Comparison of ENCODE assay signal across 7 mouse cellular contexts in the genomic region with DNA sequence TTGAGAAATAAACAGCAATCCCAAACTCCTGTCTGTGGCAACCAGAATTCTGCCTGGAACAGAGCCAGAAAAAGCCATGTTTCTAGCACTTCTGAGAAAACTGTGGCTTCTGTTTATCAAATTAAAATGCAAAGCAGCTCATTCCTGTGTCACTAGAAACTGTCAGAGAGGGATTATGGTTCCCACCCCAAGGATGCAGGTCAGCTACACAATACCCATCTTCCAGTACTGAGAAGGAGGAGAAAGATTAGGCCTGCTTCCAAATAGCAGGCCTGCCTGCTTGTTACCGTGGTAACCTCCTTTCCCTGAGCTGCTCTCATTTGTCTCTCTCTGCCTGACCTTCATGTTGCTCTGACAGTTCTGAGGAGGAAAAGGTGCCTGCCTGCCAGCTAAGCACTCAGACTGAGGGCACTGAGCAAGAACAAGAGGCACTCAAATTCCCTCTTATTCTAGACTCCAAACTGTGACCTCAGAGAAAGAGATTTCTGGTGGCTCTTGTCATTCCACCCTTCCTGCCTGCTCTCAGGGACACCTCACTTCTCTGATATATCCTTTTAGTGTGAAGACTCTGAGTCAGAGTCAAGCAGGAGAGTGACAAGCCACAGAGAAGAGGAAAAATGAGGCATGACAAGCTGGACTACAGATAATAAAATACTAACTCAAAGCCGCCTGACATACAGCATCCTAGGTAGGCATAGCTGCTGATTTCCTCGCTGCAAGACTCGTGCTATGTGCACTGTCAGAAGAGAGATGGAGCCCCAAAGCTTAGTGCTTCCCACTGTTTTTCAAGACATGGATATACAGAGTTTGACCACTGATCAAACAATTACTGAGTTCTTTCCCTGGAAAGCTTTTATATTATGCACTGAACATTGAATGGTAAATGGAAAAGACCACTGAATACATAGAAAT.
A peak's percentile ranks its signal among the peaks of the same experiment; 100 is the strongest.
DNase-seq lines count a peak whose midpoint lies in the region; ATAC-seq and TF ChIP-seq lines count a peak whose summit lies in the region.

No protein-coding gene starts in this region.

- no peaks in the 10 kb centered on the region for H3K27me3 ChIP-seq in embryonic facial prominence, embryonic 10.5 days (replicated peaks; ENCODE audit: low read depth, poor library complexity, severe bottlenecking)
- no peaks in the 10 kb centered on the region for H3K27me3 ChIP-seq in heart, embryonic 14.5 days (ENCODE audit: control insufficient read depth, insufficient read depth, low read length)
- H3K27me3 ChIP-seq in lung, embryonic 14.5 days (ENCODE audit: insufficient read depth, low read length) = no peaks in the 10 kb centered on the region

- TF ChIP-seq CTCF in lung, embryonic 14.5 days (IDR thresholded peaks at IDR 0.05; ENCODE audit: low read depth) = no peak

- H3K9me3 ChIP-seq in embryonic facial prominence, embryonic 10.5 days = no peaks in the 10 kb centered on the region
- H3K9me3 ChIP-seq in heart, embryonic 14.5 days (ENCODE audit: control insufficient read depth, low read length) = no peaks in the 10 kb centered on the region
- H3K9me3 ChIP-seq in lung, embryonic 14.5 days (ENCODE audit: low read depth, low read length) = no peaks in the 10 kb centered on the region

- ATAC-seq in heart, embryonic 14.5 days (ENCODE audit: insufficient number of reproducible peaks, insufficient read depth, low FRiP score, low read depth) = peak; percentile 75
- peak; percentile 56; the same call in 1 of the 2 replicates for ATAC-seq in lung, embryonic 14.5 days (ENCODE audit: insufficient read depth)

- H3K4me1 ChIP-seq in embryonic facial prominence, embryonic 10.5 days = peaks cover 33% of the 10 kb centered on the region
- peaks cover 9 to 32% of the 10 kb centered on the region in 2 experiments for H3K4me1 ChIP-seq in heart, embryonic 14.5 days (ENCODE audit: control insufficient read depth in 2 of 2, insufficient read depth in 2 of 2, low read length in 2 of 2)
- peaks cover 5% of the 10 kb centered on the region for H3K4me1 ChIP-seq in lung, embryonic 14.5 days (ENCODE audit: insufficient read depth)

- peak; percentile 72 for DNase-seq in brain, embryonic 18.5 days (ENCODE audit: low read depth, low spot score)
- peak; percentile 33 for DNase-seq in embryonic facial prominence, embryonic 10.5 days (ENCODE audit: low spot score)
- DNase-seq in kidney, postnatal 36 days = peak; percentile 30 to 52
- DNase-seq in lung, embryonic 14.5 days = peak; percentile 73
- DNase-seq in retina, postnatal 1 day = peak; percentile 89
- no peak for DNase-seq in urinary bladder, postnatal 10 days (ENCODE audit: low spot score)

- no peak overlapping the region for H3K4me3 ChIP-seq in embryonic facial prominence, embryonic 10.5 days
- no peak overlapping the region for H3K4me3 ChIP-seq in heart, embryonic 14.5 days (ENCODE audit: control insufficient read depth in 1 of 2, insufficient read depth in 1 of 2, low read depth in 1 of 2, low read length in 2 of 2)
- H3K4me3 ChIP-seq in lung, embryonic 14.5 days (ENCODE audit: low read depth, low read length) = no peak overlapping the region

- WGBS in embryonic facial prominence, embryonic 10.5 days = 64% methylated on average over 4 of the region's 4 CpGs
- 15% methylated on average over 4 of the region's 4 CpGs for WGBS in heart, embryonic 14.5 days
- WGBS in lung, embryonic 14.5 days = 29% methylated on average over 4 of the region's 4 CpGs

- H3K9ac ChIP-seq in heart, embryonic 14.5 days (ENCODE audit: low read length) = peak overlapping the region; percentile 54
- H3K9ac ChIP-seq in lung, embryonic 14.5 days = no peak overlapping the region

- peak overlapping the region; percentile 34; the same call in 1 of the 2 replicates for H3K4me2 ChIP-seq in heart, embryonic 14.5 days (ENCODE audit: low read length)
- H3K4me2 ChIP-seq in lung, embryonic 14.5 days = no peak overlapping the region

- H3K36me3 ChIP-seq in embryonic facial prominence, embryonic 10.5 days (replicated peaks) = peaks cover 14% of the 10 kb centered on the region
- no peaks in the 10 kb centered on the region for H3K36me3 ChIP-seq in heart, embryonic 14.5 days (ENCODE audit: control insufficient read depth, insufficient read depth, low read length)
- no peaks in the 10 kb centered on the region for H3K36me3 ChIP-seq in lung, embryonic 14.5 days (ENCODE audit: insufficient read depth)

- 0 out of 2 replicates have a peak overlapping the region, but pooled peaks have one; percentile 19 for H3K27ac ChIP-seq in embryonic facial prominence, embryonic 10.5 days (replicated peaks)
- peak overlapping the region; percentile 34 to 87 for H3K27ac ChIP-seq in heart, embryonic 14.5 days (replicated peaks in 1 of 2; ENCODE audit: control insufficient read depth in 1 of 2, insufficient read depth in 1 of 2, low read depth in 2 of 2, low read length in 2 of 2)
- H3K27ac ChIP-seq in lung, embryonic 14.5 days (ENCODE audit: low read depth) = peak overlapping the region; percentile 43; the same call in 1 of the 2 replicates
